Mouse (Mus musculus): Measurements from ENCODE around the gene Smpd4.

DNA sequence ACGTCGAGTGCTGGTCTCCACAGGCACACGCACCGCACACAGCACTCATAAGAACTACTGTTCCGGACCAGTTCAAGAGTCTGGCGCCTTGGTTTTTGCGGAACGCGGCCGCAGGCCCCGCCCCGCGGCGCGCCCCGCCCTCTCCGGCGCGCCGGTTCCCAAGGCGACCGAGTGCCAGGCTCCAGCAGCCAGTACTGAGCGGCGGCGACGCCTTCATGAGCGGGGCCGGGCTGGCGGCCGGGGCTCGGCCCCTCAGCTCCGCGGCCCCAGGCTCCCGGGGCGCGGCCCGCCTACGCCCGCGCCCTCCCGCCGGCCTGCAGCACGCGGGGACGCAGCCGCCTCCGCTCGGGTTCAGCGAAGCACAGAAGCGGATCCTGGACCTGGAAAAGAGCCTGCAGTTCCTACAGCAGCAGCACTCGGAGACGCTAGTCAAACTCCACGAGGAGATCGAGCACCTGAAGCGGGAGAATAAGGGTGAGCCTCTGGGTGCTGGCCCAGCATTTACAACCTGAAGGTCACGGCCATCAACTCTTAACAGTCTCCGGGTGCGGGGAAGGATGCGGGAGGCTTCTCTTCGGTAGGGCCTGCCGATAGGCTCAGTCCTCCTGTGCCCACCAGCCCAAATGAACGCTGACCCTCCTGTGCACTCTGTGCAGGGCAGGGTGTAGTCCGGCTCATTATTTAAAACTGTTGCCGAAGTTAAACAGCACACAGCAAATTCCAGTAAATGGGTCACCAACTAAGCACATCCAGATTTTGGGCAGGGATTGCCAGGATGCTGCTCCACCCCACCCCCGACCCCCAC is 27.4 kb downstream of the Smpd4 start, which contains the start of gene Ccdc74a:
- TF ChIP-seq CTCF (IDR thresholded peaks at IDR 0.05; ENCODE audit: extremely low read depth, insufficient read depth, insufficient read length, insufficient replicate concordance), result no peak
- TF ChIP-seq POLR2A (IDR thresholded peaks at IDR 0.05; ENCODE audit: low read depth, low read length), result no peak
